Mouse (Mus musculus): Measurements from ENCODE around the gene Inpp5k. TPM values are rescaled to one million over a fixed set of nuclear protein-coding genes. Genes with fewer than 3 reads are reported as not detected.
A peak's percentile ranks its signal among the peaks of the same experiment; 100 is the strongest.

The Inpp5k gene
- total RNA-seq, 2 experiments from 2014 or later, result 32.7 to 32.8 TPM

DNA sequence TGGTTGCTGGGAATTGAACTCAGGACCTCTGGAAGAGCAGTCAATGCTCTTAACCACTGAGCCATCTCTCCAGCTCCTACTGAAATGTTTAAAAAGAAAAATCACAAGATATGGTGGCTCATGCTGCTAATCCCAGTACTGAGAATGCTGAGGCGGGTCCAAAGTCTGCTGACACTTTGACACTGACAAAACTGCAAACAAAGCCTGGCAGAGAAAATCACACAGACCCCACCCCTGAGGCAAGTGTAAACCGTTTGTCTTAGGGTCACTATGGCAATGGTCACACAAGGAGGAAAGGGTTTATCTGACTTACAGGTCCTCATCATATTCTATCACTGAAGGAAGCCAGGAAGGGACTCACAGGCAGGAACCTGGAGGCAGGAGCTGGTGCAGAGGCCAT, 15.2 kb upstream of the Inpp5k start:
- intact Hi-C loops (cut with DNase I), result no loop called here
- no peak for DNase-seq

DNA sequence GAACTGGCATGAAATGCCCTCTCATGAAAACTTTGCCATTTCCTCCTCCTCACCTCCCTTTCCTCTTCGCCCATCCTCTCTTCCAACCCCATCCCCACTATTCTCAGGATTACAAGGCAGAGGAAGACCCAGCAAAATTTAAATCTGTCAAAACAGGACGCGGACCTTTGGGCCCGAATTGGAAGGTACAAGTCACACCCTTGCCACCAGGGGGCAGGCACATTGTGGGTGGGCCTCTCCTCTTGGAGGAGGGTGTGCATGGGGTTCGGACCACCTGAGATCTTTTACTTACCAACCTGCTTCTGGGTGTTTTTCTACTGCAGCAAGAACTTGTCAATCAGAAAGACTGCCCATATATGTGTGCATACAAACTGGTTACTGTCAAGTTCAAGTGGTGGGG, 11.7 kb upstream of the Inpp5k start:
- DNase-seq, result peak in 1 of 2 experiments; percentile 44
- intact Hi-C loops (cut with DNase I), result no loop called here

DNA sequence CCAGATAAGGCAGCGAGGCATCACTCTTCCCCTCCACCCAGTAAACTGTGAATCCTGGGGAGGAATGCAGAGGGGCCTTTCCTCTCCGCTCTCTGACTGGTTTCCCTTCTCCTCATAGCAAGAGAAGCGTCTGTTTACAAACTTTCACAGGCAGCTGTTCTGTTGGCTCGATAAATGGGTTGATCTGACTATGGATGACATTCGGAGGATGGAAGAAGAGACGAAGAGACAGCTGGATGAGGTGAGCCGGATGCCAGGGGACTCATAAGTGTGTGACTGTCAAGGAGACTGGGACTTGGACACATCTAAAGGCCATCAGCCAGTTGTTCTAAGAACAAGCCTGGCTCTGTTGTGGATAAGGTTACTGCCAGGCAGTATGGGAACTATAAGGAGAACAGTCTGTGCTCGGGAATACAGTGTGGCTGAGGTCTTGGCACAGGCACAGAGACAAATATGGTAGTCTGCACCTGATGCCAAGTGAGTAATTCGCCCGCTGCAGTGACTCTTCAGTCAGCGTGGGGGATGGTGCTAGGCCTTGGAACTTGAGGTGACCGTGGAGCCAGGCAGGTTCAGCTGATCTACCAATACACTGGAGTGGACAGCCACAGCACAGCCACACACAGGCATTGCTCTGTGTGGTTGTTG, 10.5 kb upstream of the Inpp5k start:
- peak; percentile 48 to 66 for DNase-seq
- intact Hi-C loops (cut with DNase I), result no loop called here

DNA sequence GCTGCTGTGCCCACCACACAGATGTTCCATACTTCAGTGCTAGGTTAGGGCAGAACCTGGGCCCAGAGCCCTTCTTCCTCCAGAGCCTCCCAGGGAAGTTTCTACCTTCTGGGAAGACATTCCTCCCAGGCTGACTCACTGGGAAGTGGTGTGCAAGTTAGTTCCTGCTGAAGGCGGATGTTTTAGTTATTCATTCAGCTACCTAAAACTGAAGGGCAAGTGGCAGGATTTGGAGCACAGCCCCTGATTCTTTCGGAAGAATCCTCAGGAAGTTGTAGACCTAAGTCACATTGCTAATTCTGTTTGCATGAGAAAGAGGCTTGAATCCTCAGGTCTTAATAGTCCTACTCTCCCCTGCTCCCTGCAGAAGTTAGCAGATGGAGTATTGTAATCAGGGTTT, 9.4 kb upstream of the Inpp5k start:
- DNase-seq, result no peak
- intact Hi-C loops (cut with DNase I), result no loop called here

DNA sequence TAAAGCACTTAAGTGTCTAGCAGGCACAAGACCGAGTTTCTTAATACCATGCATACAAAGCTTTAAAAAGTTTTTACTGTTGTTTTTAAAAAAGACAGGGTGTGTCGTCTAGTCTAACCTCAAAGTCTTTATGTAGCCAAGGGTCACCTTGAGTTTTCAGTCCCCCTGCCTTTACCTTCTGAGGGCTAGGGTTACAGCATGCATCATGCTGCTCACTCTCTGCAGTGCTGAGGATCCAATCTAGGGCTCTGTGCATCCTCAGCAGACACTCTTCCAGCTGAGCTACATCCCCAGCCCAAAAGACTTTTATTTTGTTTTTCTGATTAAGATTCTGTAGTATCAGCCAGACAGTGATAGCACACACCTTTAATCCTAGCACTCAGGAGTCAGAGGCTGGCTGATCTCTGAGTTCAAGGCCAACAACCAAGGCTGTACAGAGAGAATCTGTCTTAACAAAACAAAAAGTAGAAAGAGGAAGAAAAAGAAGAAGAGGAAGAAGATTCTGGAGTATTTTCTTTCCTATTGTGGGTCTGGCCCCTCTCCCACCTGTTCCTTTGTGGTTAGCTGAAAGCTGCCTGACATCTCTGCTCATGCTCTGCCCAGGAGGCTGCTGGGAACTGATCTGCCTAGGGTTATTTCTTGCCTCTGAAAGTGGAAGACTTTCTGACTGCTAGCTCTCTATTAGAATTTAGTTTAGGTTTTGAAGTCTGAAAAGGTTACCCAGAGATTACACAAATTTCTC, 8.0 kb upstream of the Inpp5k start:
- DNase-seq, result no peak
- intact Hi-C loops (cut with DNase I), result no loop called here

DNA sequence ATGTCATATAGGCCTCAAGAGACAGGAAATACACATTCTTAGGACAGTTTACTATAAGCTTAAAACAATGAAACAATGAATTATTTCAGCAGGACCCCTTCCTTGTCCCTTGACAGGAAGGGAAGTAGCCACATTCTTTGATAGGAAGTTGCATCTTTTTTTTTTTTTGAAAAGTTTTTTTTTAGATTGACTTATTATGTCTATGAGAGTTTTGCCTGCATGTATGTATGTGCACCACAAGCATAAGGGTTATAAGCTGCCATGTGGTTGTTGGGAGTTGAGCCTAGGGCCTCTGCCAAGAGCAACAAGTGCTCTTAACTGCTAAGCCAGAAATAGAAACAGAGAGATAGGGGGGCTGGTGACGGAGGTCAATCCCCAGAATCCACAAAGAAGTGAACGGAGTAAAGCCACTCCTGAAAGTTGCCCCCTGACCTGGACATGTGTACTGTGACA, 6.7 kb upstream of the Inpp5k start:
- intact Hi-C loops (cut with DNase I), result no loop called here
- peak; percentile 27 to 53 for DNase-seq

DNA sequence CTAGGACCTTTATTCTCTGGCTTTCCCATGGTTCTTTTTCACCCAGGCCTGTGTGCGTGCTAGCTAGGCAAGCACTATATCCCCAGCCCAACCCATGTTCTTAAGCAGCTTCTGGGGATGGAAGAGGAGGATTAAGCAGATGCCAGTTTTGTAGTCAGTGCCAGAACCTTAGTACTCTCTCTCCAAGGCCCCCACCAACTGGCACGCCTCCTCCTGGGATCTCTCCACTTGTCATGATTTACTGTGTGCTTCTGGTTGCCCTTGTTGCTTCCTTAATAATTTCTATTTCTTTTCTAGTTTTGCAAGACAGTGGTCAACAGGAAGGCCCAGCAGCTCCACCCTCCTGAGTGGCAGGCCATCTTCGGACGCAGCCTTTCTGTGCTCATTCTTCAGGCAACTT, 5.0 kb upstream of the Inpp5k start:
- no peak for DNase-seq
- intact Hi-C loops (cut with DNase I), result no loop called here

DNA sequence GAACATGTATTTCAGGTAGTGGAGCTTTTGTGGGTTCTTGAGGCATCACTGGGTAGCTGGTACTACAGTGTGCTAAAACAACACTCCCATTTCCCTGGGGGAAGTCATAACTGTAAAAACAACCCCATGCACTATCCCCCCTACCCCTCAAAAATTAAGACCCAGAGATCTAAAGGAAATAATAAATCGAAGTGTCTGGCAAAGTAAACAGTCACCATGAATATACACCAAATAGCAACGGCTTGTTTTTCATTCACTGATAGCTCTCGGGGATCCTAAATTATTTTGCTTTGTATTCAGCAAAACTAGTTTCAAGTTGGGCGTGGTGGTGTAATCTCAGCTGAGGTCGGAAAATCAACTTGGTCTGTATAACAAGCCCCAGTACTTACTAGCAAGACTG, 690 bp upstream of the Inpp5k start:
- no peak for DNase-seq
- intact Hi-C loops (cut with DNase I), result loop anchor here (2.0 to 5.0 kb wide), 2 partner anchors 51 to 122 kb away; no protein-coding TSS in a partner anchor

DNA sequence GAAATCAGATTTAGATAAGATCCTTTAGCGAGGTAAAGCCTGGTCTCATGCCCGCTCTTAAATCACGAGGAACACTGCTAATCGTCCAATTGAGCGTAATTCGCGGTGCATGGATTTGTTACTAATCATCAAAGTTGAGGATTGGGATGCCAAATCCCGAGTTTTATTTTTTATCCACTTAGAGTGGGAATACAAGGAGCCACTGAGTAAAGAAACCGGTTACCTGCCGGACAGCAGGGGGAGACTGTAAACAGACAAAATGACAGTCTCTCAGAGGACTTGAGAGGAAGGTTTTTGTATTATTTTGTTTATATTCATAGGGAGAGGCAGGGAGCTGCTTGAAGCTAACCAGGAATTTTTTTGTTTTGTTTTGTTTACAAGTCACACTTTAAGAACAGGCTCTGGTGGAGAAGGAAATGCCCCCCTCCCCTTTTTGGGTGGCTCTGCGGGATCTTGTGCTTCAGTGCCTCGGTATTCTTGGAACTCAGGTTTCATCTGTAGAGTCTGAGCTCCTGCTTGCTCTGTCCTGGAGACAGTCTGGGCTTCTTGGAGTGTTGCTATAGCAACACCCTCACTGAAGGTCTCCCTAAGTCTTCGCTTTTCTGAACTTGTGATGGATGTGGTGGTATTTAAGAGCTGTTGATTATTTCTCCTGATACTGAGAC, 905 bp downstream of the Inpp5k start:
- intact Hi-C loops (cut with DNase I), result loop anchor here (2.0 to 5.0 kb wide), 3 partner anchors 17 to 121 kb away; no protein-coding TSS in a partner anchor
- peak in 1 of 2 experiments; percentile 31 for DNase-seq

DNA sequence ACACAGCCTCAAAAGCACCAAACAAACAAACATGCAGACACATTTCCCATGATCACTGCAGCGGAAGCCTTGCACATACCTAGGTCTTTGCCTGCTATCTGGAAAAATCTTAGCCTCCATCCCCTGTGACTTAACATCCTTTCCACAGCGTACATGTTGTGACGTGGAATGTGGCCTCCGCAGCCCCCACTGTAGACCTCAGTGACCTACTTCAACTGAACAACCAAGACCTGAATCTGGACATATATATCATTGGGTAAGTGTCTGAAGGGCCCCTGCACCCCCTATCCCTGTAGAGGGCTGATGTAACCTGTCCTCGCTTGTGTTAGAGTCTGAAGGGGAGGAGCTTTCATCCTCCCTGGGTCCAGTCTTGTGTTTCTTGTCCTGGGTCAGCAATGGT, 2.1 kb downstream of the Inpp5k start:
- intact Hi-C loops (cut with DNase I), result loop anchor here (2.0 to 5.0 kb wide), 2 partner anchors 16 to 119 kb away; no protein-coding TSS in a partner anchor
- no peak for DNase-seq

DNA sequence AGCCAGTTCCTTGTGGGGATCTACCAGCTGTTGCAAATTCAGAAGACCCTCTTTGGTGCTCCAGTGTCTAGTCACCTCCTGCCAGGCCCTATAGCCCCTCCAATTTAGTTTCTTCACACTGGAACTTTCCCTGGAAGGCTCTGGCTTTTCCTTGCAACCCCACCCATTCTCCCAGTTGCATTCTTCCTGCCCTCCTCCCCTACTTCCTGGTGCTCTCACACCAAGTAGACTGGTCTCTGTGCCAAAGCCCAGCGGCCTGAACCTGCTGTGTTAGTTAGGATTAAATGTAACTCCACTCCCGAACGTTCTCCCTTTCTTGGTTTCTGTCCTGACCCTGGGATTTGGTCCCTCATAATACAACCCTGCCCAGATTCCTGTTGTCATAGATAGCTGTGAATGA, 4.0 kb downstream of the Inpp5k start:
- intact Hi-C loops (cut with DNase I), result loop anchor here (5.0 kb wide), 1 partner anchor 118 kb away; no protein-coding TSS in a partner anchor
- no peak for DNase-seq

DNA sequence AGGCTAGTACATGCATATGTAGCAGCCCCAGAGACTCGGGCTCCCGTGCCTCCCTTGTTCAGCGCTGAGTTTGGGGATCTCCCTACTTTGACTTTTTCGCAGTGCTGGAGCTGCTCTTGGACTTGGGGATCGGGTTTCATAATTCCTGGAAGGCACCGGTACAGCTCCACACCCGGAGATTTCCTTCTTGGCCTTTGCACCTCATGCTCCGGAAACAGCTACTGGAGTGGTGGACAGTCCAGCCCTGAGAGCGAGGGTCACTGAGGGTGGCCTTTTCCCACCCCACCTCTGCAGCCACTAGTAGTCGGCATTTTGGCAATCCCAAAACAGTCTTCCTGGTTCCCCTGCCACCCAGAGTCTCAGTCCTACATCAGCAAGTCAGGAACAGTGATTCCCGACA, 4.5 kb downstream of the Inpp5k start:
- intact Hi-C loops (cut with DNase I), result no loop called here
- peak in 1 of 2 experiments; percentile 40 for DNase-seq

DNA sequence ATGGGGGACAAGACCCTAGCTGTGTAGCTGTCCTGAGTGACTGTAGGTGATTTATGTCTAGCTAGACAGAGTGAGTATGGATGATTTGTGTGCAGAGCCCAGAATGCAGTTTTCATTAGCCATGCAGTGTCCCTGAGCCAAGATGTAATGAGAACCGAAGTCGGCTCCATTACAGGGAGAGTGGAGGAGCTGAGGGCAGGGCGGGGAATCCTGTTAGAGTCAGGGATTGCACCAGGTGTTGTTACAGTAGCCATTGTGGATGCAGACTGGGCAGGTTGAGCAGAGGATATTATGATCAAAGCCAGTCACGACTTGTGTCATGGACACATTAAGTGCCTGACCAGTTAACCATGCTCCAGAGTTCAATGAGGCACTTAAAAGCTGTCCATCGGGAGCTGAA, 12.5 kb downstream of the Inpp5k start:
- no peak for DNase-seq
- intact Hi-C loops (cut with DNase I), result no loop called here

DNA sequence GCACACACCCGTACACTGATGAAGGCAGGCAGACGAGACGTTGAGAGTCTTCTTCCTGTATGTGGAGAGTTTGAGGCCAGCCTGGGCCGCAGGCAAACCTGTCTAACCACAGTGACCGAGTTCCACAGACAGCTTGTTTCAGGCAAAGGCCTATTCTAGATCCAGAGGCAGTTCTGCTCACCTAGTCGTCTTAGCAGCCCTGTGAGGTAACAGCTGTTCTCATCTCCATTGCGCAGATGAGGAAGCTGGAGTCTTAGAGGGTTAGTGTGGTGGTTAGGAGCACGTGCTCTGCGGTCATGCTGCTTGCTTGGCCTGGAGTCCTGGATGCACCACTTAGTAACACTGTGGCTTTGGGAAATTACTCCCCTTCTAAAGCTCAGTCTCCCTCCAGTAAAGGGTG, 13.9 kb downstream of the Inpp5k start:
- intact Hi-C loops (cut with DNase I), result no loop called here

DNA sequence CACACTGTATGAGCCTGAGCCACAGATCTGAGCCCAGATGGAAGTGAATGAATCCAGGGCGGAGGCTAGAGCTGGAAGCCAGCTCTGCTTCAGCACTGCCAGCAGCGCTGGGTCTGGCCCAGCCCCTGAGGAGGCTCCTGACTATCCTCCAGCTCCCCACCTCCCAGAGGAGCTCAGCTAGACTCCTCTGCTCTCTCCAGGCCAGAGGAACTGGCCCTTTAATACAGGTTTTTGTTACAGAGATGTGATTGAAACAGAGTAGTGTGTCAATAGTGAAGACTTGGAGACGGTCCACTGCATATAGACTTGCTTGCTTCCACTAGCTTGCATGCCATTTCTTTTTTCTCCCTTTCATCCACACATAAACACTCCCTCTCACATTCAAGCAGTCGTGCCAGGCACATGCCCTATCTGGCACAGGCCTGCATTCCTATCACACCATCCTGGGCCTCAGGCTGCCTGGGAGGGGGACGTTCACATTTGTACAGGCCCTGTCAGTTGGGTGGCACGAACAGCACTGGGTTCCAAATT, 17.0 kb downstream of the Inpp5k start:
- DNase-seq, result peak; percentile 64 to 75
- intact Hi-C loops (cut with DNase I), result loop anchor here (2.0 kb wide), 1 partner anchor 15 kb away; no protein-coding TSS in a partner anchor

More for the DNA sequence above, 13.9 kb downstream of the Inpp5k start:
- no peak for DNase-seq

DNA sequence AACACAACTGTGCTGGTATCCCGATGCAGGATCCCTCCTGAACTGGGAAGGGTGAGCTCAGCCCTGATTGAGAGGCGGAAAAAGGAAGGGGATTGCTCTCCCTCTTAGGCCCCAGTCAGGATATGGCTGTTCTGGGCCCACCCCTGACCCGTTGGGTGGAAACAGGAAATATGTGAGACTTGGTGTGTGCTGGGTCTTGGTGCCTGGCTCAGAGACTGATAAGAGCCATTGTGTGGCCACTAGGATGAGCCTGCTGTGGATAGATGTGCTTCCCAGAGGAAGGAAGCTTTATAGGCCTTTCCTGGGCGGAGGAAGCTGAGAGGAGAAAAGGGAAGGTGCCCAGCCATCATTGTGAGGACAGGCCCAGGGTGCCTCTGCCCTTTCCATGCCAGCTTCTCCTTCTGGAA, 18.4 kb downstream of the Inpp5k start:
- intact Hi-C loops (cut with DNase I), result loop anchor here (2.0 kb wide), 1 partner anchor 16 kb away; no protein-coding TSS in a partner anchor
- peak; percentile 44 to 55 for DNase-seq

DNA sequence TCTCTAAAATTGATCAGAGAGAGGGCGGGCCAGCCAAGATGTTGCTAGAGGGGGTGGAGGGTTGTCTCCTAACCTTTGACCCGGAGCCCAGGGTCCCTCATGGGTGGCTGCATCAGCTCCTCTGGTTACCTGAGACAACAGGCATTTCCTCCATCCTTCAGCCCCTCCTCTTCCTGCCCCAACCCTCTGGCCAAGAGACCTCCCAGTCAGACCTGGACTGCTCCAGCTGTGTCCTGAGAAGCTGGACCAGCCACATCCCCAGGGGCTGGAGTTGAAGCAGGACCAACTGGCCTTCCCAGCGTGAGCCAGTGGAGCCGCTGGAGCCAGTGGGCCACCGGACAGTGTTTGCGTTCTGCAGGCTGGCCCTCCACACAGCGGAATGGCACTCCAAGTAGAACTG, 19.5 kb downstream of the Inpp5k start, which contains the start of gene Myo1c:
Gene Myo1c, plus strand, starts transcription at position 194 of the 400 bp plus-strand sequence.
- intact Hi-C loops (cut with DNase I), result no loop called here

DNA sequence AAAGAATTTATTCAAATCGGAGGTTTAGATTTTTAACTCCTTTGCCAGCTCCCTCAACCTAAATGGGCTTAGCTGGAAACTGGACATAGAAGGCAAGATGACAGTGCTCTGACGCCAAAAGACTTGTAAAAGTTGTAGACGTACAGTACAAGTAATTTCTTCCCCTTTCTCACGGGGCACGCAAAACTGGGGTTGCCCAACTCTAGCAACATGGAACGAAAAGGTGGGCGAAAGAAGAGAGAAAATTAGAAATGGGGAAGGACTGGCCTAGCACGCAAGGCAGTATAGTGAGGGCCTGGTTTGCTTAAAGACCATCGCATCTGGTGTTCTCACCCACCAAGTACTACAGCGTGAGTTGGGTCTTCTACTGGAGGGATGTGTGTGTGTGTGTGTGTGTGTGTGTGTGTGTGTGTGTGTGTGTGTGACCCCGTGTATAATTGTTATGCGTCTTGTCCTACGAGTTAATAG, 20.2 kb downstream of the Inpp5k start:
- intact Hi-C loops (cut with DNase I), result no loop called here
- DNase-seq, result no peak

More for the DNA sequence above, 19.5 kb downstream of the Inpp5k start, which contains the start of gene Myo1c:
- peak; percentile 78 to 81 for DNase-seq

DNA sequence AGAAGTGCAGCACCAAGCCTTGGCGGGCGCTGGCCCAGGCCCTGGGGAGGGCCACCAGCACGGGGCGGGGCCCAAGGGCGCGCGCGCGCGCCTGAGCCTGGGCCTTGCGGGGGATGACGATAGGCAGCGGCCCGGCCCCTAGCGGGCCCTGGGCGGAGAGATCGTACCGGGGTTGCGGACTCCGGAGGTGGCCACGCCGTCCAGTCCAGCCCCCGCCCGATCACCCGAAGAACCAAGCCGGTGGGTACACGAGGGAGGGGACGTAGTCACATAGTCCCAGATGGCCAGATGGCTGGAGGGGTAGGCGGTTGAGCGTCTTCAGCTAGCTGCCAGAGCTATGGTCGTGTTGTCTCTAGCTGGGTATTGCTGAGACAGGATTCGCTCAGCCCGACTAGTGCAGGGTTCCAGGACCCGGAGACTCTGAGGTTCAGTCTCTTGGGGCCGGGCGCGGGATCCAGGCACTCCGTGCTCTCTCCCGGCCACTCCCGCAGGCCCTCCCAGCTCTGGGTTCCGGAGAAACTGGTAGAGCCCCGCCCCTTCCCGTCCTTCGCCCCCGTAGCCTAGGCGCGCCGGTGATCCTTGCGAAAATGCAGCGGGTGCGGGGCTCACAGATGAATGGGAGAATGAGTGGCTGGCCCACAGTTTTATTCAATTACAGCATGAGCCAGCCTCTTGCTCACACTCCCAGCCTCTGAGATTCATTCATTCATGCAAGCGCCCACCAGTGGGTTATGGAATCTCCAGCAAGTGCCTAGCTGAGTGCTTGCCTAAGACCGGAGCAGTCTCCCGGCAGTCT, 20.8 kb downstream of the Inpp5k start:
- peak; percentile 89 to 91 for DNase-seq
- intact Hi-C loops (cut with DNase I), result no loop called here

All from heart, postnatal 14 days (tissue).